ENCODE assay signal across 8 mouse cellular contexts in genomic region chr10:99106703-99107631, GRCm38 (mm10). TPM values are rescaled to one million over a fixed set of nuclear protein-coding genes. Genes with fewer than 3 reads are reported as not detected.
DNase-seq lines count a peak whose midpoint lies in the region; ATAC-seq lines count a peak whose summit lies in the region.

TSS of gene Poc1b (plus strand) at chr10:99107036.

- peak; percentile 64 for ATAC-seq in common myeloid progenitor, adult 5-6 weeks (replicated peaks; ENCODE audit: low read depth, poor library complexity, severe bottlenecking)
- peak; percentile 65 for ATAC-seq in megakaryocyte-erythroid progenitor cell, adult 5-6 weeks (replicated peaks; ENCODE audit: low FRiP score, low TSS enrichment, poor library complexity, severe bottlenecking)

- peak; percentile 79 for DNase-seq in adipocyte (ENCODE audit: low spot score)
- peak; percentile 68 to 71 for DNase-seq in gastrocnemius, adult 8-10 months (ENCODE audit: low spot score in 2 of 2)
- DNase-seq in induced T-regulatory cell, adult 2 months (ENCODE audit: low read depth) = peak; percentile 90
- peak; percentile 83 to 85 for DNase-seq in left cerebral cortex, postnatal 14 days (ENCODE audit: low spot score in 2 of 2)
- peak; percentile 85 for DNase-seq in right cerebral cortex, postnatal 25 days
- peak; percentile 81 to 82 for DNase-seq in urinary bladder, postnatal 36 days (ENCODE audit: low spot score in 2 of 2)

- intact Hi-C loops in left cerebral cortex, postnatal 14 days (cut with DNase I) = loop anchor here (5.0 kb wide), 2 partner anchors 55 to 510 kb away; no protein-coding TSS in a partner anchor

RNA-seq across cellular contexts. Expression of gene Poc1b, which starts in this region (rescaled TPM):
- total RNA-seq in common myeloid progenitor, adult 5-6 weeks (2017) = 20.3 and 22.9 TPM in 2 replicates
- 1 to 10 TPM; 2.4 to 5.5 (median 3.7) TPM for total RNA-seq in gastrocnemius, adult 8-10 months (2022)
- 1 to 10 TPM; 5.7 to 7.4 TPM for total RNA-seq in left cerebral cortex, postnatal 14 days (2021)
- 25.5 and 26.6 TPM in 2 replicates for total RNA-seq in megakaryocyte-erythroid progenitor cell, adult 5-6 weeks (2014; fragmentation: Nextera tagmentation)
- total RNA-seq in megakaryocyte-erythroid progenitor cell, adult 5-6 weeks (2017) = 5.1 and 7.2 TPM in 2 replicates

Comparison
In these comparisons a context has a peak if more than half of its experiments do, and no peak if none do; other contexts are left out.
1. Peak in every context shown above with its lines: DNase-seq and ATAC-seq.